Mouse (Mus musculus) central nervous system, embryonic 18 days (tissue): Measurements from ENCODE around the gene Cep162. TPM values are rescaled to one million over a fixed set of nuclear protein-coding genes. Genes with fewer than 3 reads are reported as not detected.

ENCODE experiments used
- polyA plus RNA-seq: library from polyadenylated mRNA; depleted of rRNA; stranded (reverse); fragments of >200 nt; gene quantifications from 2 replicates; pipeline ENCODE4 v1.2.3, GENCODE M21; 2012; rRNA removed

Gene Cep162
- 5.3 and 6.0 TPM in 2 replicates for polyA plus RNA-seq

DNA sequence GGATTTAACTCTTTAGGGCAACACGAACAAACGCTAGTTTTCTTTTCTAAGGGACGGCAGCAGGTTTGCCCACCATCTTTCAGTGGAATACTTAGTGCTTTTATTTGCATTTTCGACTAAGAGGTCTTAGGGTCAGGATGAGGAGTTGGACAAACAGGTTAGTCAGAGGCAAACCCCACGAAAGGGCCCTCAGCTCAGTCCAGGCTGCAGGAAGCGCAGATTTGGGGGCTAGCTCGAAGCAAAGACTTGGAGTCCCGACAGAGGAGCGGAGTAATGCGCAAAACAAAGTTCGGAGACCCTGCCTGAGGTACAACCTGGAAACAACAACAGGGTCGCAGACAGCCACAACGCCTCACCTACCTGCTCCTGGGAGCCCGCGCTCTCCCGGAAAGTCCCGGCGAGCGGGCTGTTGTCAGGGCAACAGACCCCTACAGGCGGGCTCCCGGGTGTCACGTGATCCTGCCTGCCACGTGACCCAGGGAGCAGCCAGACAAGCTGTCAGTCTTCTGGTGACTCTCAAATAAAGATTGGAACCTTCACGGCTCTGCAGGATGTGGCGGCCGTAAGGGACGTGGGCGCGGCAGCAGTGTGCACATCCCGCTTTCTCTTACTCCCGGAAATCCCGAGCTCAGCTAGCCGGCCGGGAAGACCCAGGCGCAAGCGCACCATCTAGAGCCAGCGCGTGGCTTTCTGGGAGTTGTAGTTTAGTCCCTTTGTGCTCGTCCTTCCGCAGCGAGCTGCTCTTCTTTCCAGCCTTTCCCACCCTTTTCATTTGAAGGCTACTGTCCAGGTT lies at the start of gene Cep162:
TSS of gene Cep162 (minus strand) at position 634 of the 793 bp plus-strand sequence.

DNA sequence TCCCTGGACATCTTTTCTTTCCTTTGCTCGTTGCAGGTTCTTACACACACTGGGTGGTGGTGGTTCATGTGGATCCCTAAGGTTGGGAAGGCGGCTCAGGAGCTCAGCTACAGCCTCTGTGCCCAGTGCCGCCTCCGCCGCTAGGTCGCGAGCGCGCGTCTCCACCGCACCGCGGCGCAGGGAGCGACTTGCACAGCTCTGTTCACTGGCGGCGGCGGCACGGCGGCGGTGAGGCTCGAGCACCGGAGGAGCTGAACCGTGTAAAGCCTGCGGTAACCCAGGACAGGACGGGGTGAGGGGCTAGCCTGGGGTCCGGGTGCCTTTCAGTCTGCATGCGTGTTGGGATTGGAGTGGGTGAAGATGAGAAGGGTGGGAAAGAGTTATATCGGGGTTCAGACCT lies 111.2 kb downstream of the Cep162 start, which contains the start of gene Mrap2:
TSS of gene Mrap2 (plus strand) at position 201 of the 400 bp plus-strand sequence.

Other genes with a start within 250 kb of the Cep162 start
- 2.6 and 2.8 TPM in 2 replicates for gene Ripply2, start 240.0 kb downstream of the Cep162 start, polyA plus RNA-seq
- 27.1 and 30.3 TPM in 2 replicates for gene Cyb5r4, start 233.5 kb downstream of the Cep162 start, polyA plus RNA-seq
- 2.9 and 3.3 TPM in 2 replicates for gene Mrap2, start 111.2 kb downstream of the Cep162 start, polyA plus RNA-seq